Mouse (Mus musculus): Measurements from ENCODE around the gene Gfy.

The Gfy gene

DNA sequence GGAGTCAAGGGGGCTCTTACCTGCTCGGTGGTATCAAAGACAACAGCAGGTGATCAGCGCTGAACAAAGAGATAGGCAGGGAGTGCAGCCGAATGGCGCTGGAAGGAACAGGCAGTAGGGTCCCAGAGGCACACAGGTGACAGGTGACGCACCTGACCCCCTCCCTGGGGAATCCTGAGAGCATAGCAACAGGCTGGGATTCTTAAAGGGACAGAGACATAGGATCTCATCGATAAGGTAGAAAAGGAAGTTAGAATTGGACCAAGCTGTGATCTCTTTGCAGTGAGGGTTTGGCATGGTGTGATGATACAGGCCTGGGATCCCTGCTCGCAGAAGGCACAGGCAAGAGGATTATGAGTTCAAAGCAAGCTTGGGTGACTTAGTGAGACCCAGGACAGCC, at the start of gene Gfy:
Gene Gfy (minus strand): TSS at position 101 of the 400 bp plus-strand sequence.
- no peak for DNase-seq (ENCODE audit: inconsistent age in 2 of 2, low spot score in 1 of 2)

DNA sequence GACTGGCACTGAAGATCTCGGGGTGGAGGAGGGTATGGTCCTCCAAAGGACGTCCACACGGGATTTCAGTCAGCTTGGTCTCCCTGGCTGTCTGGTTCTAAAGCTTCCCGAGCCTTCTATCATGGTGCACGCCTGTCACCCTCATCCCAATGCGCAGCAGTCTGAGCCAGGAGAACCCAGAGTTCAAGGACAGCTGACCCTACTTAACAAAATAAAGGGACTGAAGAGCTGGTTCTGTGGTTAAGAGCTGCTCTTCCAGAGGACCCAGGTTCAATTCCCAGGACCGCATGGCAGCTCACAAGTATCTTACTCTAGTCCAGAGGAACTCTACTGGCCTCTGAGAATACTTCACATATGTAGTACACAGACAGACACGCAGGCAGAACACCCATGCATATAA, 49.7 kb upstream of the Gfy start:
- DNase-seq (ENCODE audit: inconsistent age in 2 of 2, low spot score in 1 of 2), result no peak

DNA sequence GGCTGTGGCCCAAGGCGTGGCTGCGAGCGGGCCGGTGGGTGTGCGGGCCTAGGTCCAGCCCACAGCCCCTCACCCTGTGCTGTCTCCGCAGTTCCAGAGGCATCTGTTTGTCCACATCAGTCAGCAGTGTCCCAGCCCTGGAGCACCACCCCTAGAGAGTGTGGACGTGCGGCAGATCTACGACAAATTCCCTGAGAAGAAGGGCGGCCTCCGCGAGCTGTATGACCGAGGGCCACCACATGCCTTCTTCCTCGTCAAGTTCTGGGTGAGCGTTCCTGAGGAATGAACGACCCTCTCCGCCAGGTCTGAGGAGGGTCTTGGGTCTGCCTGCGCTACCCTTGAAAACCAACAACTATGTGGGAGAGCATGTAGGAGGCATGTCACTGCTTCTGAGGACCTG, 49.2 kb upstream of the Gfy start:
- DNase-seq (ENCODE audit: inconsistent age in 2 of 2, low spot score in 1 of 2), result no peak

DNA sequence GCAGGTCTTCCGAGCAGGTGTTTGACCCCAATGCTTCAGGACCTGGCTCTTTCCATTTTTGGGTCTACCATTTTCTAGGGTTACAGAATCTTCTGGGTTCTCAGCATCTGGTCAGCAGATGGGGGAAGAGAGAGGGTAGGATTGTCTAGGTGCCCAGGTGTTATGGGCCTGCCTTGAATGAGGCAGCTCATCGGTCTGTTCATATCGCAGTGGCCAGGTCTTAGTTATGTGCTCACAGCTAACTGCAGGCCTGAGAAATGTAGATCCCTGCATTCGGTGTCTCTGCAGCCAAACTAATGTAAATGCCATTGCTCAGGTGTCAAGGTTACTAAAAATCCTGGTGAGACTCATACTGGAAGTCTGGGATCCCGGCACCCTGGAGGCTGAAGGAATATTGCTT, 47.1 kb upstream of the Gfy start:
- no peak for DNase-seq (ENCODE audit: inconsistent age in 2 of 2, low spot score in 1 of 2)

DNA sequence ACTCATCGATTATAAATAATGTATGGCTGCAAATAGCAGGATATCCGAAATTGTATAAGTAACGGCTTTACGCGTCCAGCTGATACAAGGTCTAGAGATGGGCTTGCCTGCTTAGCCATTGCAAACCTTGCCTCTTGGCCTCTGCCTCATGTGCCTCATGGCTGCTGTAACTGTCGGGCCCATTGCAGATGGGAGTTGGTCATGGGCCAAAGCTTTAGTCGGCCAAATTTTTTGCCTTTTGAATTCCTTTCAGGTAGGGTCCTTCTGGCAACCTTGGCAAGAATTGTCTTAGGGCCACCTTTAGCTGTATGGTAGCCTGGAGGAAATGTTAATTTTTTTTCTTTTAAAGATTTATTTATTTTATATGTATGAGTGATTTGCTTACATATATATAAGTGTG, 45.5 kb upstream of the Gfy start:
- no peak for DNase-seq (ENCODE audit: inconsistent age in 2 of 2, low spot score in 1 of 2)

DNA sequence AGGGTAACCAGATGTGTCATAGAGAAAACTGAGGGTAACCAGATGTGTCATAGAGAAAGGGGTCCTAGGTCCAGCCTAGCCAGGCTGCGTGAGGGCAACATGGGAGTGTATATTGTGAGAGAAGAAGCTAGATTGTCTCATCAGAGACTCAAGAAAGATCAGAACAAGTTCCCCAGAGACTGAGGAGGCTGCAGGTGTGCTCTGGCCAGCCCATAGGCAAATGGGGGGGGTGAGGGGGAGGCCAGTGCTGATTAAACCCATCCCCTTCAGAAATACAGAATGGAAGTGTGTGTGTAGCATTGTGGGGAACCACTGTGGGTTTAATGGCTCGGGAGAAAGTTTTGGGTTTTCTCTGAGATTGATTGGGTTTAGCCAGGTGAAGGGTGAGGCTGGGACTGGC, 42.3 kb upstream of the Gfy start:
- DNase-seq (ENCODE audit: inconsistent age in 2 of 2, low spot score in 1 of 2), result no peak

DNA sequence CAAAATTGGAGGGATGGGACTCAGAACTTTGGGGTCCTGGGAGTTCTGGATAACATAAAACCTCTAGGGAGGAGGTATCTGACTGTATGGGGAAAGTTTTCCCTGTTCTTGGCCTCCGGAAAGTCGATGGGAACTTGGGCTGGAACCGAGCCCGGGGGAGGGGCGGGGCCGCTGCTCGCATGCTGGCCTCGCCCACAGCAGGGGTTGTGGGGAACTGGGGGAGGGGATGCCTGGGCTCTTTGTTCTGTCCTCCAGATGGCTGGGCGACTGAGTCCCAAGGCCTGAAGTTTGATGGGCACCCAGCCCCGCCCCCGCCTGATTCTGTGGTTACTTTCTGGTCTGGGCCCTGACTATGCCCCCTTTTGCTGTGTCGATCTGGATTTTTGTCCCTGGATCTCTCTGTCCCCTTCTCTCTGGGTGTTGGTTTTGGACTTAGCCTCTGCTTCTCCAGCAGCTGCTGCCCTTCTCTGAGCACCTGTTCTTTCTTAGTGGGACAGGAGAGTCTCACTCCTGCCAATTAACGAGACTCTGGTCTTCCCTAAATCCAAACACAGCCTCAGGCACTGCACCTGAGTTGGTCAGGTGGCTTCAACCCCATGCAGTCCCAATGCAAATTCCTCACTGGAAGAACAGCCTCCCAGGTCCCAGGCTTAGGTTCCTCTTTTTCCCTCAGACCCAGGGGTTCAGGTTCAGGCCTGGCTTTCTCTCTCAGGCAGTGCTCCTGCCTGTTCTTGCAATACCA, 37.2 kb upstream of the Gfy start:
- DNase-seq (ENCODE audit: inconsistent age in 2 of 2, low spot score in 1 of 2), result peak; percentile 52 to 72

DNA sequence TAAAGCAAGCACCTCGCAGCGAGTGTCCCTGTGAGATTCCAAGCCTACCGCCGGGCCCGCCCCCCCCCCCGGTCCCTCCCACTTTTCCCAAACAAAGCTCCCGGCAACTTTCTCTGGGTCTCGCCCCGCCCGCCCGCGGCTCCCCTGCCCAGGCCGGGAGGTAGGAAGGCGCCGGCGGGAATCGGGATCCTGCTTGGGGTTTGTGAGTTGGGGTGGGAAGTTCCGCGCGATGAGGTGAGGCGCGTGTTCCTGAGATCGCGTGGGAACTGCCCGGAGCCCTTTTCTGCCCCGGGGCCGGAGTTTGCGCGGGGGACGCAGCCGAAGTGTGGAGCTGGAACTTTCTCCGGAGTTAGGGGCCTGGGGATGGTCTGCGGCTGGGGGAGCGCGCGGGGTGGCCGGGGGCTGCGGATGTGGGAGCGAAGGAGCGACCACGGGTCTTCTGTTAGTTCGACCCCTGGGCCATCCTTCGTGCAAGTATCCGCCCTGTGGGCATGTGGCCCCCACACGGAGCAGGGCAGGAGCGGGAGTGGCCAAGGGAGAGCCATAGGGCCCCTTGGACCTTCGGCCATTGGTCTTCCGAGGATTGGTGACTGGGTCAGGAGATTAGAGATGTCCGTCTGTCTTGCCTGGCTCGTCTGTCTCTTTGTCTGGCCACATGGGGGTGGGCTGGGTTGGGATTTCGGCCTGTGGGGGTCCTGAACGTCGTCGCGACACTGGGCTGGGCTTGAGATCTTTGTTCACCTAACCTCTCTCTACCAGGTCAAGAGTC, 36.5 kb upstream of the Gfy start, which contains the start of gene Tead2:
Gene Tead2 (plus strand): TSS at position 81 of the 769 bp plus-strand sequence.
- peak; percentile 42 to 67 for DNase-seq (ENCODE audit: inconsistent age in 2 of 2, low spot score in 1 of 2)

DNA sequence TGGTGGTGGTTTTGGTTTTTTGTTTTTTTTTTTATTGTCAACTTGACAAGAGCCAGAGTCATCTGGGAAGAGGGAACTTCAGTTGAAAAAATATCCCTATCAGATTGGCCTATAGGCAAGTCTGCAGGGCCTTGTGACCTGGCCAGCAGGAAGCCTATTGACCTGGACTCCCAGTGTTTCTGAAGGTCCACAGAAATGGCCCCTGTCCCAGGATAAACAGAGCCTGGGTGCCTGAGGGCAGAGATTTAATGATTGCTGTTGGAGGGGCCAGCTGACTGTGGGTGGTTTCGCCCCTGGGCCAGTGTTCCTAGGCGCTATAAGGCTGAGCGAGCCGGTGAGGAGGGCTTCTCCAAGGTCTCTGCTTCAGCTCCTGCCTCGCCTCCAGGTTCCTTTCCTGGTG, 34.3 kb upstream of the Gfy start:
- no peak for DNase-seq (ENCODE audit: inconsistent age in 2 of 2, low spot score in 1 of 2)

DNA sequence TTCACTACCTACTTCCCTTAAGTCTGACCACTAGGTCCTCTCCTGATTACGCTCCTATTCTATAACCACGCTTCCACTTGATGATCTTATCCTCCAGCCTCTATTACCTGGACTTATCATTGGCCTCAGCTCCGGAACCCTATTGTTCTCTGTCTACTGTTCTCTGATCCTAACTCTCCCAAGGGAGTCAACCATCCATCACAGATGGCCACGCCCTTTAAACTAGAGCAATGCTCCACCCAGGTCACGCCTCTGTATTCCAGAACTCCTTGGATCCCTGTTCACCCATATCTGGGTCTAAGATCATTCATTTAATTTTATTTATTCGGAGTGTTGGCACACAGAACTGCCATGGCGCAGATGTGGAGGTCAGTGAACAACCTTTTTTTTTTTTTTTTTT, 33.0 kb upstream of the Gfy start:
- DNase-seq (ENCODE audit: inconsistent age in 2 of 2, low spot score in 1 of 2), result no peak

DNA sequence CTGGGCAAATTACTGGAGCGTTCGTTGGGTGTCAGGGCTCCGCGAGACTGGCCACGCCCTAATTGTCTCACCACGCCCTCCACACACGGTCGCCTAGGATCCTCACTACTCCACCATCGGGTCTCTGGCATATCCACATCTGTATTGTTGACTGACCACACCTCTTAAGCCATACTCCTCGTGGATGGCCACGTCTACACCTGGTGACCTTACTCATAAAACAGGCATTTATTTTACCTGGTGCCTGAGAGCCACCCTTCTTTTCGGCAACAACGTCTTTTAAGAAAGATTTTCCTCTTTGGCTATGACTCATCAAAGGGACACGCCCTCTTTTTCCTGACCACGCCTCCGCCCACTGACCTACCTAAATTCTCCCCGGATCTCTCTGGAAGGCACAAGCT, 32.5 kb upstream of the Gfy start, which contains the start of gene Dkkl1:
Gene Dkkl1 (minus strand): TSS at position 297 of the 401 bp plus-strand sequence.
- no peak for DNase-seq (ENCODE audit: inconsistent age in 2 of 2, low spot score in 1 of 2)

DNA sequence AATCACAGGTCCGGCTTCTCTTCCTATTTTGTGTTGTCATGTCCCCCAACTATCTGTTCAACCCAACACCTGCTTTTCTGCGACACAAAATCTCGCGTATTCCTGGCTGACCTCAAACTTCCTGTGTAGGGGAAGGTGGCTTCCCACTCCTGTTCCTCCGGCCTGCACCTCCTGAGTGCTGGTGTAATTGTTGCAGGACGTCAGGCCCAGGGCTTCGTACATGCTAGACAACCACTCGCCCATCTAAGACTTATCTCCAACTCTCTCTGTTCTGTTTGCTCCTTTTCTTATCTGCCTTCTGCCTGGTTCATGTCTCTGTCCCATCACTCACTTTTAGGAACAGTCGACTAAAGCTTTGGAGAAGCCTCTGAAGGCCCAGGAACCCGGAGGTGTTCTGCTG, 31.7 kb upstream of the Gfy start:
- DNase-seq (ENCODE audit: inconsistent age in 2 of 2, low spot score in 1 of 2), result no peak

DNA sequence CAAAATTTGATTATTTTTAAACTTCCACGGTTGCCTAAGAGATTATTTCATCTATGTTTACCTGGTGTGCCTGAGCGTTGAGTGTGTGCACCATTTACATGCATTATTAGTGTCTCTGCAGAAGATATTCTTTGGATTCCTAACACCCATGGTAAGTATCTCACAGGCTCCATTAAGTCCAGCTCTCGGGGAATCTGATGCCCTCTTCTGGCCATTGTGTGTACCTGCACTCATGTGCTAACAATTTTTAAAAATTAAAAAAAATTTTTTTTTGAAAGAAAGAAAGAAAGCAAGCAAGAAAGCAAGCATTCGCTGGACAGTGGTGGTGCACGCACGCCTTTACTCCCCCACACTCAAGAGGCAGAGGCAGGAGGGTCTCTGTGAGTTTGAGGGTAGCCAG, 28.9 kb upstream of the Gfy start:
- DNase-seq (ENCODE audit: inconsistent age in 2 of 2, low spot score in 1 of 2), result no peak

DNA sequence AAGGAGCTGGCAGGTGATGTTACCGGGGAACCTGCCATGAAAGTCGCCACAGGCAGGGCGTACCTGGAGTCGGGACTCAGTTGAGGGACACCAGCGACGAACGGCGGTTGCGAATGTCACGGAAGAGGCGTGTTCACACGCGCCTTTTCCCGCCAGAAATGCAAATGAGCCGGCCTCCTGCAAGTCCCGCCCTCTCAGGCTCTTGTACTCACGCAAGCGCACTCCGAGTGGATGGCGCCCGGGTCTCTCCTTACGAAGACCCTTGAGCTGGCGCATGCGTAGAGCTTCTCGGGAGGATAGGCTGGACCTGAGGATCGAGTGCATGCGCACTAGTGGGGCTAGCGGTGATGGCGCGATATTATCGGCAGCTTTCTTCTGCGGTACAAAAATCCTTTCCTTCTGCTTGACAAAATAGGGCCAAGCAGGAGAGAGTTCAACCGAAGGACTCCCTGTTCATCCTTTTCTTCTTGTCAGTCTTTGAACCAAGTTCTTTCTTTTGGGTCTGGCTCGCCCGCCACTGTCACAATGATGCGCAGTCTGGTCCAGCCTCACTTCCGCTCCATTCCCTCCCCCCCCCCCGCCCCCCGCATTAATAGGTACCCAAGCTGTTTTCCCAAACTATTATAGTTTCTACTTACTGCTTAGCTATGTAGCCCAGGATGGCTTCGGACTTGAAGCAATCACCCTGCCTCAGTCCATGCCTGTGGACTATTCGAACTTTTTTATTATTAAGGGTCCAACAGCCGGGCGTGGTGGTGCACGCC, 25.2 kb upstream of the Gfy start, which contains the start of gene Ccdc155:
Gene Ccdc155 (minus strand): TSS at position 513 of the 764 bp plus-strand sequence.
- DNase-seq (ENCODE audit: inconsistent age in 2 of 2, low spot score in 1 of 2), result peak; percentile 92 to 94

DNA sequence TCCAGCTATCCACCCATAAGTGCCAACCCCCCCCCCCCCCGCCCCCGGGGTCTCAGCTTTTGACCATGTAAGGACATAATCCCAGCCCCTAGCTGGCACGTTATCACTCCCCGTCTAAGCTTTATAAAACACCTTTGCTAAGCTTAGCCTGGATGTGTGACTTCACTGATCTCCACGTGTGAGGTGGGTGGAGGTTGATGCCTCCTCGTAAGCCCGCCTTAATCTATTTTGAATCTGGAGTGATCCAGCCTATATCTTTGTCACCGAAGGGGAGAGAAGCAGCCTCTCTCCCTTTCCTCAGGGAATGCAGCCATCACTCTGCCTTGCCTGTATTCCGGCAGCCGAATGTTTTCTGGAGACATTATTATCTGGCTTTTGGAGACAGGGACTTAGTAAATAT, 23.3 kb upstream of the Gfy start:
- DNase-seq (ENCODE audit: inconsistent age in 2 of 2, low spot score in 1 of 2), result no peak

DNA sequence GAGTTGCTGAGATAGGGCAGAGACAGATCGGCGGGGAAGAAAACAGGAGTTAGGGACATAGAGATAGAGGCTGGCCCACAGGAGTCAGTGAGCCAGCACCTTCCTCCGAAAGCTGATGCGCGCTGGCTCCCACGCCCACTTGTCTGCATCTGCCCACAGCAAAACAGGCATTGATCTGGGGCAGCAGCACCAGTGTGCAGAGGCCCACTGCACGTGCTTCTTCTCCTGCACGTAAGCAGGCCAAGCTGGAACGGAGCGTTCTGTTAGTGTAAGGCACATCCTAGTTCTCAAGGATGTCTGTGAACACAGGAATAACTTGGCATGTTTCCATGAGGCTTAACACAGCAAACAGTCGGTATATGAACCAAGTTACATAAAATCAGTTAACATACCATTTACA, 19.6 kb upstream of the Gfy start:
- DNase-seq (ENCODE audit: inconsistent age in 2 of 2, low spot score in 1 of 2), result no peak

DNA sequence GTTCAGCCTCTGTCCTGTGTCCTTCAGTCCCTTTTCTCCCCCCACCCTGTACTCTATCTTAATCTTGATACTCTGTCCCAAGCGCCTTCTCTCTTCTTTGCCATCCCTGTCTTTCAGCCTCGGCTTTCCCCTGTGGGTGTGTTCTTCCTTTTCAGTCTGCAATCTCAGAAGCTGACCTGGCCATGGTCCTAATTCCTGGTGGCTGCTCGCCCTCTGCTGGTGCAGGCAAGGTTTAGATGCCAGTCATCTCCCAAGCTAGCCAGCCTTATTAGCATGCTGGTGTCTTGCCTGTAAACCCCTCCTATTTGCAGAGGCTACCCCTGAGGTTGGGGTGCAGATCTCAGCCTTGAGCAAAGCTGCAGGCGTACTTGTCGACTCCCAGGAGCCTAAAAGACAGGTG, 19.1 kb upstream of the Gfy start:
- DNase-seq (ENCODE audit: inconsistent age in 2 of 2, low spot score in 1 of 2), result peak; percentile 77 to 91

DNA sequence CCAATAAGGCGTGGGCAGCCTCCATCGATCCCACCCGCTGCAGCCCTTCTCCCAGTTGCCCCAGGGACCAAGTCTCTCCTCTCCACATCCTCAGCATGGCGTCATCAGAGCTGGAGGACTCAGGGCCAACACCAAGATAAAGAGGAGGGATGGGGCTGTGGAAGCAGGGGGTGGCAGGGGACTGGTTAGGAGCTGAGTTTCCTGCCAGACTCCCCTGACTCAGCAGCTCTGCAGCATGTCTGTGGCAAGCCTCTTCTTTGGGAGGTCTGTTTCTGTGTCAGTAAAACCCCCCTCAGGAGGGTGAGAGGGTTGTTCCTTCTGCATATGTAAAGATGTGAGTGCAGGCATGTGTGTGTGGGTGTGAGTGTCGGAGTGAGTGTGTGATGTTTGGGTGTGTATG, 17.6 kb upstream of the Gfy start:
- DNase-seq (ENCODE audit: inconsistent age in 2 of 2, low spot score in 1 of 2), result no peak

DNA sequence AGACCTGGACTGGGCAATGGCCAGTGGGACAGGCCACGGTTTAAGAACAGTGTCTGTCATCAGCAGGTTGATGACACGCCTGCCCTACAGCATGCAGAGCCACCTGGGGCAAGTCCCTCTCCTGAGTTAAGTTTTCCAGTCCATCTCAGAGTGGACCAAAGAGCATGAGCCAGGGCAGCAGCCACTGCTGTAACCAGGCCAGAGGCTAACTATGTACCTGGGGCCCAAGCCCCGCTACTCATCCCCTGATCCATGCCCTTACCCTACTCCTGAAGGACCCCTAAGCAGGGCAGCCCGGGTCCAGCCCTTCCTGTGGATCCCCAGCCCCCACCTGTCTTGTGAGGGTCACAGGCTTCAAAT, 16.8 kb upstream of the Gfy start:
- no peak for DNase-seq (ENCODE audit: inconsistent age in 2 of 2, low spot score in 1 of 2)

DNA sequence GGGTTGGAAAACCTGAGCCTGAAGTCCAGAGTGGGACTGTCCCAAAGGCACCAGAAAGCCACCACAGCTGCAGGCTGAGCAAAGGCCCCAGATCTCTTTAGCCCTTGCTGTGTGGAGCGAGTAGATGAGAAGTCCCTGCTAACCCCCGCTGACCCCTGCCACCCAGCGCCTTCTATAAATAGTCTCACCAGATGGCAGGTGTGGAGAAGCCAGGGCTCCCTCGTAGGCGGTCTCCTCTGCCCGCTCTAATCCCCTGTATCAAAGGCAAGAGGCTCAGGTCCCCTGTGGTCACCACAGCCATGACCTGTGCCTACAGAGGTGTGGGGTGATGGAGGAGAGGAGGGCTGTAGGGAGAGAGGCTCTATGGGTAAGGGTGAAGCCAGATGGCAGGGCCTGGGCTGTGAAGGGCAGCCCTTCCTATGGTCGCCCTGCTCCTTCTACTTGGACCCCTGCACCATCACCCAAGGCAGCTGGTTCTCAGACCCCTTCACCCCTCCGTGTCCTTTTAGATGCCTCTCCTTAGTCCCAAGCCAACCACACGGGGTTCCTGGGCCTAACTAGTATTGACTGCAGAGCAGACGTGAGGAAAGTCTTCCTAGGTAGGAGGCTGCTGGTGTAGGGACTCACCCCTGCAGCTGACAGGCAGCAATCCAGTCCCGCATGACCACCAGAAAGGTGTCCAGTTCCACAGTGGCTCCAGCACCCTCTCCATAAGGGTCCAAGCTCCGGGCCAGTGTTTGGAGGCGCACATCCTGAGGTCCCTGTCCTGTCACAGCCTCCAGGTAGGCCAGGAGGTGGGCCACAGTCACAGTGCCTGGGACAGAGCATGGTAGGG, 16.2 kb upstream of the Gfy start:
- no peak for DNase-seq (ENCODE audit: inconsistent age in 2 of 2, low spot score in 1 of 2)
